ENCODE assay signal across 14 mouse cellular contexts in genomic region chr6:82751031-82751430, GRCm38 (mm10). TPM values are rescaled to one million over a fixed set of nuclear protein-coding genes. Genes with fewer than 3 reads are reported as not detected.
DNase-seq lines count a peak whose midpoint lies in the region; ATAC-seq and TF ChIP-seq lines count a peak whose summit lies in the region.
"Had no signal": no experiment of that assay in that cellular context is flagged by ENCODE, and none has a peak within 500 bp of the region (broad histone marks: within the 10 kb centered on the region; RNA-seq: fewer than 3 reads in every experiment).

No protein-coding gene starts in this region.

- no peak overlapping the region for H3K9ac ChIP-seq in liver, postnatal 0 days (replicated peaks)
- H3K9ac ChIP-seq: forebrain, embryonic 12.5 days; hindbrain, embryonic 13.5 days; limb, embryonic 13.5 days; neural tube, embryonic 12.5 days had no signal

- TF ChIP-seq CTCF in liver, postnatal 0 days (IDR thresholded peaks at IDR 0.05; ENCODE audit: low read depth): no peak

- peaks cover 4% of the 10 kb centered on the region for H3K9me3 ChIP-seq in megakaryocyte, embryonic 14.5 days
- no peaks in the 10 kb centered on the region for H3K9me3 ChIP-seq in limb, embryonic 10.5 days (replicated peaks)
- no peaks in the 10 kb centered on the region for H3K9me3 ChIP-seq in liver, postnatal 0 days (ENCODE audit: low read length)
- H3K9me3 ChIP-seq: hindbrain, embryonic 13.5 days; limb, embryonic 13.5 days; neural tube, embryonic 12.5 days had no signal

- no peak overlapping the region for H3K4me2 ChIP-seq in liver, postnatal 0 days (ENCODE audit: low read depth, low read length)
- H3K4me2 ChIP-seq: forebrain, embryonic 12.5 days; hindbrain, embryonic 13.5 days; limb, embryonic 13.5 days; neural tube, embryonic 12.5 days had no signal

- TF ChIP-seq EP300 in liver, postnatal 0 days (IDR thresholded peaks at IDR 0.05; ENCODE audit: low read depth): no peak

- DNase-seq in cerebellum, postnatal 10 days: peak; percentile 49 to 57
- DNase-seq in cerebellum, adult 9-10 months: no peak
- DNase-seq in gastrocnemius, postnatal 10 days: peak; percentile 53
- peak; percentile 82 for DNase-seq in skeletal muscle tissue, adult 2 months (ENCODE audit: low read depth, low spot score)
- no peak for DNase-seq in limb, embryonic 10.5 days (ENCODE audit: low spot score)
- no peak for DNase-seq in liver, postnatal 0 days
- DNase-seq: embryo, embryonic 11 days; spleen, adult 18-20 months had no signal

- H3K27ac ChIP-seq in limb, embryonic 10.5 days: no peak overlapping the region
- H3K27ac ChIP-seq in liver, postnatal 0 days (ENCODE audit: low read depth): no peak overlapping the region
- H3K27ac ChIP-seq: forebrain, embryonic 12.5 days; hindbrain, embryonic 13.5 days; limb, embryonic 13.5 days; neural tube, embryonic 12.5 days had no signal

- no peaks in the 10 kb centered on the region for H3K27me3 ChIP-seq in megakaryocyte, embryonic 14.5 days (replicated peaks)
- H3K27me3 ChIP-seq in limb, embryonic 10.5 days (ENCODE audit: low read depth, poor library complexity, severe bottlenecking): no peaks in the 10 kb centered on the region
- no peaks in the 10 kb centered on the region for H3K27me3 ChIP-seq in liver, postnatal 0 days (ENCODE audit: insufficient read depth, low read length)
- H3K27me3 ChIP-seq: forebrain, embryonic 12.5 days; hindbrain, embryonic 13.5 days; limb, embryonic 13.5 days; neural tube, embryonic 12.5 days had no signal

- H3K4me1 ChIP-seq in megakaryocyte, embryonic 14.5 days: peaks cover 91% of the 10 kb centered on the region
- no peaks in the 10 kb centered on the region for H3K4me1 ChIP-seq in limb, embryonic 10.5 days
- no peaks in the 10 kb centered on the region for H3K4me1 ChIP-seq in liver, postnatal 0 days (ENCODE audit: insufficient read depth)
- H3K4me1 ChIP-seq: forebrain, embryonic 12.5 days; hindbrain, embryonic 13.5 days; limb, embryonic 13.5 days; neural tube, embryonic 12.5 days had no signal

- H3K4me3 ChIP-seq in megakaryocyte, embryonic 14.5 days (replicated peaks): peak overlapping the region; percentile 38
- H3K4me3 ChIP-seq in limb, embryonic 10.5 days: no peak overlapping the region
- H3K4me3 ChIP-seq in liver, postnatal 0 days (ENCODE audit: low read depth, low read length): no peak overlapping the region
- H3K4me3 ChIP-seq: forebrain, embryonic 12.5 days; hindbrain, embryonic 13.5 days; limb, embryonic 13.5 days; neural tube, embryonic 12.5 days had no signal

- H3K36me3 ChIP-seq in megakaryocyte, embryonic 14.5 days (replicated peaks; ENCODE audit: low read length): peaks cover 78% of the 10 kb centered on the region
- H3K36me3 ChIP-seq in limb, embryonic 10.5 days: peaks cover 62% of the 10 kb centered on the region
- H3K36me3 ChIP-seq in liver, postnatal 0 days (replicated peaks; ENCODE audit: insufficient read depth, low read length): peaks cover 9% of the 10 kb centered on the region; the same call in 1 of the 2 replicates
- H3K36me3 ChIP-seq: neural tube, embryonic 12.5 days had no signal

- no peak for ATAC-seq in megakaryocyte, adult 5-6 weeks (ENCODE audit: poor library complexity, severe bottlenecking)
- no peak for ATAC-seq in liver, postnatal 0 days

- WGBS in limb, embryonic 10.5 days: 92% methylated on average over 11 of the region's 11 CpGs
- WGBS in liver, postnatal 0 days (ENCODE audit: insufficient replicate concordance): 67% methylated on average over 11 of the region's 11 CpGs

RNA-seq across cellular contexts. Expression of gene Hk2, which starts 23.2 kb away (rescaled TPM):
- 7.6 and 8.6 TPM in 2 replicates for polyA plus RNA-seq in megakaryocyte, embryonic 14.5 days (2012; ENCODE audit: insufficient read depth, low replicate concordance)
- 56.7 and 64.1 TPM in 2 replicates for total RNA-seq in megakaryocyte, adult 5-6 weeks (2015)
- total RNA-seq in megakaryocyte, adult 5-6 weeks (2017): 70.2 and 71.2 TPM in 2 replicates
- total RNA-seq in gastrocnemius, postnatal 10 days (2021): 10 to 100 TPM; 50.0 to 61.7 TPM
- polyA plus RNA-seq in limb, embryonic 10.5 days (2016; fragmentation: Nextera tagmentation; extraction: Ambion mirVana): 27.5 and 35.9 TPM in 2 replicates
- 3.0 and 3.3 TPM in 2 replicates for polyA plus RNA-seq in liver, postnatal 0 days (2015; fragmentation: Nextera tagmentation; extraction: Ambion mirVana)

RNA-seq across cellular contexts. Expression of gene Pole4, which starts 45.9 kb away (rescaled TPM):
- polyA plus RNA-seq in megakaryocyte, embryonic 14.5 days (2012; ENCODE audit: insufficient read depth, low replicate concordance): 10.4 and 62.9 TPM in 2 replicates
- 57.2 and 72.8 TPM in 2 replicates for total RNA-seq in megakaryocyte, adult 5-6 weeks (2015)
- total RNA-seq in megakaryocyte, adult 5-6 weeks (2017): 28.1 and 28.6 TPM in 2 replicates
- total RNA-seq in gastrocnemius, postnatal 10 days (2021): 10 to 100 TPM; 26.1 to 28.9 TPM
- 90.6 and 92.5 TPM in 2 replicates for polyA plus RNA-seq in limb, embryonic 10.5 days (2016; fragmentation: Nextera tagmentation; extraction: Ambion mirVana)
- 87.7 and 87.9 TPM in 2 replicates for polyA plus RNA-seq in liver, postnatal 0 days (2015; fragmentation: Nextera tagmentation; extraction: Ambion mirVana)

Comparison
In these comparisons a context has a peak if more than half of its experiments do, and no peak if none do; other contexts are left out.
1. DNase-seq: peak in cerebellum, postnatal 10 days (2 of 2), gastrocnemius, postnatal 10 days (single experiment) and skeletal muscle tissue, adult 2 months (single experiment); none in cerebellum, adult 9-10 months (single experiment), limb, embryonic 10.5 days (single experiment) and liver, postnatal 0 days (single experiment).